13 mouse cellular contexts compared by ENCODE assay signal in genomic region chr5:117159805-117160291, GRCm38 (mm10). TPM values are rescaled to one million over a fixed set of nuclear protein-coding genes. Genes with fewer than 3 reads are reported as not detected.
DNase-seq lines count a peak whose midpoint lies in the region; ATAC-seq and TF ChIP-seq lines count a peak whose summit lies in the region.
"Had no signal": no experiment of that assay in that cellular context is flagged by ENCODE, and none has a peak within 500 bp of the region (broad histone marks: within the 10 kb centered on the region; RNA-seq: fewer than 3 reads in every experiment).

No protein-coding gene starts in this region.

- H3K4me3 ChIP-seq in heart, embryonic 10.5 days = no peak overlapping the region
- H3K4me3 ChIP-seq in spleen, adult 2 months (ENCODE audit: extremely low read depth, insufficient read depth, insufficient read length) = peak overlapping the region; percentile 6; the same call in 1 of the 2 replicates
- H3K4me3 ChIP-seq in limb, embryonic 10.5 days = no peak overlapping the region
- H3K4me3 ChIP-seq in stomach, embryonic 15.5 days (replicated peaks) = no peak overlapping the region
- H3K4me3 ChIP-seq: midbrain, embryonic 13.5 days; neural tube, embryonic 15.5 days had no signal

- H3K27ac ChIP-seq in heart, embryonic 10.5 days = 0 out of 2 replicates have a peak overlapping the region, but pooled peaks have one; percentile 16
- H3K27ac ChIP-seq in spleen, adult 2 months (ENCODE audit: insufficient read depth, low read length) = peak overlapping the region; percentile 89
- peak overlapping the region; percentile 72 for H3K27ac ChIP-seq in limb, embryonic 10.5 days
- peak overlapping the region; percentile 23 for H3K27ac ChIP-seq in stomach, embryonic 15.5 days
- H3K27ac ChIP-seq: liver, embryonic 14.5 days; midbrain, embryonic 13.5 days; neural tube, embryonic 15.5 days had no signal

- H3K9ac ChIP-seq in stomach, embryonic 15.5 days = no peak overlapping the region
- H3K9ac ChIP-seq: liver, embryonic 14.5 days; midbrain, embryonic 13.5 days; neural tube, embryonic 15.5 days had no signal

- H3K4me1 ChIP-seq in heart, embryonic 10.5 days = peaks cover 16% of the 10 kb centered on the region
- peaks cover 18% of the 10 kb centered on the region; the same call in 1 of the 2 replicates for H3K4me1 ChIP-seq in spleen, adult 2 months (ENCODE audit: control insufficient read depth, insufficient read depth, insufficient read length)
- peaks cover 23% of the 10 kb centered on the region for H3K4me1 ChIP-seq in limb, embryonic 10.5 days
- H3K4me1 ChIP-seq in stomach, embryonic 15.5 days = peaks cover 12% of the 10 kb centered on the region; the same call in 1 of the 2 replicates
- H3K4me1 ChIP-seq: midbrain, embryonic 13.5 days had no signal

- H3K9me3 ChIP-seq in heart, embryonic 10.5 days = no peaks in the 10 kb centered on the region
- H3K9me3 ChIP-seq in limb, embryonic 10.5 days (replicated peaks) = no peaks in the 10 kb centered on the region
- no peaks in the 10 kb centered on the region for H3K9me3 ChIP-seq in stomach, embryonic 15.5 days
- H3K9me3 ChIP-seq: midbrain, embryonic 13.5 days; neural tube, embryonic 15.5 days had no signal

- H3K4me2 ChIP-seq in stomach, embryonic 15.5 days = no peak overlapping the region
- H3K4me2 ChIP-seq: midbrain, embryonic 13.5 days; neural tube, embryonic 15.5 days had no signal

- 44% methylated on average over 6 of the region's 6 CpGs for WGBS in heart, embryonic 10.5 days
- WGBS in spleen, adult 2 months = 47% methylated on average over 6 of the region's 6 CpGs
- WGBS in limb, embryonic 10.5 days = 49% methylated on average over 6 of the region's 6 CpGs
- whole genome bisulfite sequencing in stomach, embryonic 15.5 days = 43% methylated on average over 6 of the region's 6 CpGs

- H3K36me3 ChIP-seq in heart, embryonic 10.5 days = 0 out of 2 replicates have a peak, but pooled peaks cover 5% of the 10 kb centered on the region
- no peaks in the 10 kb centered on the region; the same call in 1 of the 2 replicates for H3K36me3 ChIP-seq in spleen, adult 2 months (ENCODE audit: control insufficient read depth, insufficient read depth, low read length)
- H3K36me3 ChIP-seq in limb, embryonic 10.5 days = no peaks in the 10 kb centered on the region
- no peaks in the 10 kb centered on the region; the same call in 1 of the 2 replicates for H3K36me3 ChIP-seq in stomach, embryonic 15.5 days
- H3K36me3 ChIP-seq: midbrain, embryonic 13.5 days; neural tube, embryonic 15.5 days had no signal

- no peak for TF ChIP-seq POLR2A in spleen, adult 2 months (IDR thresholded peaks at IDR 0.05; ENCODE audit: low read depth, low read length)

- no peak for ATAC-seq in stomach, embryonic 15.5 days (ENCODE audit: insufficient read depth, low FRiP score, low read depth)
- ATAC-seq: midbrain, embryonic 13.5 days had no signal

- H3K27me3 ChIP-seq in heart, embryonic 10.5 days (ENCODE audit: insufficient read depth, poor library complexity, severe bottlenecking) = no peaks in the 10 kb centered on the region
- no peaks in the 10 kb centered on the region for H3K27me3 ChIP-seq in spleen, adult 2 months (ENCODE audit: control insufficient read depth, insufficient read depth, low read length)
- H3K27me3 ChIP-seq in limb, embryonic 10.5 days (ENCODE audit: low read depth, poor library complexity, severe bottlenecking) = no peaks in the 10 kb centered on the region
- H3K27me3 ChIP-seq in stomach, embryonic 15.5 days (replicated peaks) = no peaks in the 10 kb centered on the region
- H3K27me3 ChIP-seq: midbrain, embryonic 13.5 days; neural tube, embryonic 15.5 days had no signal

- no peak for DNase-seq in heart, embryonic 10.5 days (ENCODE audit: low spot score)
- DNase-seq in heart, postnatal 4 days = no peak
- DNase-seq in spleen, adult 2 months (ENCODE audit: low read depth in 1 of 2, low spot score in 2 of 2) = peak; percentile 34 to 67
- DNase-seq in spleen, postnatal 14 days (ENCODE audit: low spot score in 2 of 2) = no peak
- no peak for DNase-seq in limb, embryonic 10.5 days (ENCODE audit: low spot score)
- DNase-seq in lung, postnatal 4 days = no peak
- DNase-seq in urinary bladder, postnatal 14 days (ENCODE audit: low spot score) = no peak
- DNase-seq: gastrocnemius, postnatal 10 days; layer of hippocampus, postnatal 36 days had no signal

- no peak for TF ChIP-seq CTCF in spleen, adult 2 months (IDR thresholded peaks at IDR 0.05; ENCODE audit: extremely low read depth, insufficient read depth, insufficient read length, insufficient replicate concordance)

RNA-seq across cellular contexts. Expression of gene Taok3, which starts 39.9 kb away (rescaled TPM):
- polyA plus RNA-seq in heart, embryonic 10.5 days (2016; fragmentation: Nextera tagmentation; extraction: Ambion mirVana) = 12.2 and 18.6 TPM in 2 replicates
- total RNA-seq in heart, postnatal 4 days (2021) = 10 to 100 TPM in 1 of 2 experiments, 1 to 10 TPM in 1; 8.6 to 10.5 TPM
- polyA plus RNA-seq in spleen, adult 2 months (2012; rRNA removed) = 18.4 and 26.6 TPM in 2 replicates
- polyA plus RNA-seq in limb, embryonic 10.5 days (2016; fragmentation: Nextera tagmentation; extraction: Ambion mirVana) = 5.5 and 6.2 TPM in 2 replicates
- polyA plus RNA-seq in stomach, embryonic 15.5 days (2015; fragmentation: Nextera tagmentation; extraction: Ambion mirVana) = 32.1 and 36.9 TPM in 2 replicates

RNA-seq across cellular contexts. Expression of gene Suds3, which starts 43.9 kb away (rescaled TPM):
- 54.8 and 76.3 TPM in 2 replicates for polyA plus RNA-seq in heart, embryonic 10.5 days (2016; fragmentation: Nextera tagmentation; extraction: Ambion mirVana)
- 10 to 100 TPM; 68.6 to 80.3 TPM for total RNA-seq in heart, postnatal 4 days (2021)
- 45.1 and 60.7 TPM in 2 replicates for polyA plus RNA-seq in spleen, adult 2 months (2012; rRNA removed)
- polyA plus RNA-seq in limb, embryonic 10.5 days (2016; fragmentation: Nextera tagmentation; extraction: Ambion mirVana) = 76.9 and 80.9 TPM in 2 replicates
- 74.5 and 79.0 TPM in 2 replicates for polyA plus RNA-seq in stomach, embryonic 15.5 days (2015; fragmentation: Nextera tagmentation; extraction: Ambion mirVana)

Comparison
In these comparisons a context has a peak if more than half of its experiments do, and no peak if none do; other contexts are left out.
1. DNase-seq: peak in spleen, adult 2 months (2 of 2); none in heart, embryonic 10.5 days (single experiment), heart, postnatal 4 days (single experiment), spleen, postnatal 14 days (0 of 2), limb, embryonic 10.5 days (single experiment), lung, postnatal 4 days (0 of 2) and urinary bladder, postnatal 14 days (single experiment).
2. H3K27ac ChIP-seq: peak in every context shown above with its lines; median percentile 89 in spleen, adult 2 months; 72 in limb, embryonic 10.5 days; 23 in stomach, embryonic 15.5 days; 16 in heart, embryonic 10.5 days.